Mouse (Mus musculus) hindbrain, postnatal 0 days (tissue): ENCODE data around the gene Gm26897. TPM values are rescaled to one million over a fixed set of nuclear protein-coding genes. Genes with fewer than 3 reads are reported as not detected.

ENCODE experiments used
- ATAC-seq: fragments of 200-750 bp; cut with Nextera tagmentation; 2 replicates; pipeline ENCODE4 v1.8.0; 2017; ENCODE audit warnings: mild to moderate bottlenecking, moderate TSS enrichment, moderate library complexity
- DNase-seq: peaks from one replicate; pipeline ENCODE4 v3.0.0-alpha.2; 2015; ENCODE audit warnings: low spot score
- H3K27ac ChIP-seq: fragments of 300-500 bp; sonication (generic); 2 replicates; pipeline ENCODE4 v1.5.1; 2014; ENCODE audit warnings: mild to moderate bottlenecking
- H3K27me3 ChIP-seq: fragments of 300-500 bp; sonication (generic); 2 replicates; pipeline ENCODE4 v1.6.1; 2014; ENCODE audit warnings: low read length, mixed read lengths; ENCODE audit not compliant: insufficient read depth
- H3K36me3 ChIP-seq: fragments of 300-500 bp; sonication (generic); 2 replicates; pipeline ENCODE4 v1.6.1; 2014; ENCODE audit warnings: low read length, mixed read lengths; ENCODE audit not compliant: insufficient read depth
- H3K4me1 ChIP-seq: fragments of 300-500 bp; sonication (generic); 2 replicates; pipeline ENCODE4 v1.6.1; 2014; ENCODE audit warnings: antibody characterized with exemption, low read length, mixed read lengths; ENCODE audit not compliant: insufficient read depth
- H3K4me2 ChIP-seq: fragments of 300-500 bp; sonication (generic); 2 replicates; pipeline ENCODE4 v1.6.1; 2014; ENCODE audit warnings: low read depth, mild to moderate bottlenecking, low read length, moderate library complexity, mixed read lengths
- H3K4me3 ChIP-seq: fragments of 300-500 bp; sonication (generic); 2 replicates; pipeline ENCODE4 v1.5.1; 2014; ENCODE audit warnings: low read length
- H3K9ac ChIP-seq: fragments of 300-500 bp; sonication (generic); replicated peaks from 2 replicates; pipeline ENCODE4 v1.6.1; 2014; ENCODE audit warnings: mild to moderate bottlenecking, low read length, moderate library complexity, mixed read lengths
- H3K9me3 ChIP-seq: fragments of 300-500 bp; sonication (generic); 2 replicates; pipeline ENCODE4 v1.6.1; 2016; ENCODE audit warnings: low read length, mixed read lengths
- CTCF ChIP-seq: IDR thresholded peaks from 2 replicates; pipeline ENCODE4 v1.5.1; 2016; ENCODE audit warnings: antibody characterized with exemption, control low read depth, low read depth
- WGBS: fragments of 180-500 bp; shearing (Covaris S2); extraction: QIAGEN DNeasy Blood & Tissue Kit; methylation state at CpG from one replicate; pipeline ENCODE4 v1.1.7; 2014; 5-methylcytosine and 5-hydroxymethylcytosine counted together
- polyA plus RNA-seq: library from polyadenylated mRNA; unstranded; fragments of >200 nt; fragmentation: Nextera tagmentation; extraction: Ambion mirVana; gene quantifications from 2 replicates; pipeline ENCODE4 v1.2.1, GENCODE M21; 2015
- total RNA-seq: library from RNA; depleted of rRNA; stranded (reverse); fragments of >200 nt; gene quantifications from 2 replicates; pipeline ENCODE4 v1.2.3, GENCODE M21; 2014

Gm26897 gene
- total and polyA plus RNA-seq, 2 experiments from 2014 or later = not detected

DNA sequence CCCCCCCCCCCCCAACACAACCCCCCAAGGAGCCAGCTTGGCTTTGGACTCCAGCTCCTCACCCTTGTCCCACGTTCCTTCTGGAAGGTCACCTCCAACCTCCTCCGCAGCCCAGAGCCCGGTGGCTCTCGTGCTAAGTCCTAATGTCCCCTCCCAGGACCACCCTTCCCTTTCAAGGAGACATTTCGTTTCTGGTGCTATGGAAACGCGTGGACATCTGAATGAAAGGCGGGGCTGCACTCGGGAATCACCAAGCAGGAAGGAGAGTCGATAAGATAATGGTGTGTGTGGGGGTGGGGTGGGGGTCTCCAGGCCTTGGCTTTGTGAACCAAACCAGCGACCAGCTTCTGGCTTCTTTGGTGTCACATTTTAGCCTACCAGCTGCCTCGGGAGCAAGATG, 27.9 kb downstream of the Gm26897 start:
- Histone ChIP-seq H3K9ac (peak overlapping the region; percentile 38), H3K4me2 (peak overlapping the region; percentile 62), H3K27ac (peak overlapping the region; percentile 76), H3K4me1 (peaks cover 13% of the 10 kb centered on the region), H3K36me3 (no peaks in the 10 kb centered on the region), H3K27me3 (no peaks in the 10 kb centered on the region), H3K9me3 (no peaks in the 10 kb centered on the region), H3K4me3 (peak overlapping the region; percentile 32)
- TF ChIP-seq CTCF = no peak
- DNase-seq (peak; percentile 67), ATAC-seq (peak; percentile 56)
- 0% methylated on average over 12 of the region's 12 CpGs for WGBS

DNA sequence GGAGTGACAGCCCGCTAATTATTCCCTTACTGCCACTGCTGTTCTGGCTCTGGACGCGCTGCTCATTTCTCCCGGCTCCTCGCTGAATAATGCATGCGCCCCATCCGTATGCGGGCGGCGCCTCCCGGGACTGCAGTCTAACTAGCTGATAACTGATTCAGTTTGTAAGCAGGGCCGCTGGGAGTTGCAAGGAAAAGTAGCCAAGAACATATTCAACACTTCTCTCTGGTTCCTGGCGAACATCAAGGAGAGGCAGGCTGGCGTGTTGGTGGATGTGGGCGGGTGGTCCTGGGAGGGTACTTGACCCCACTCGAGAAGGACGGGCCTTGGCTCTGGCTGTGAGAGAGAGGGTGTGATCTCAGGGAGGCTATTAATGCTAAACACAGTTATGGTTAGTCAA, 28.4 kb downstream of the Gm26897 start:
- WGBS = 4% methylated on average over 17 of the region's 17 CpGs
- Histone ChIP-seq H3K36me3 (no peaks in the 10 kb centered on the region), H3K9ac (peak overlapping the region; percentile 38; the same call in 1 of the 2 replicates), H3K9me3 (no peaks in the 10 kb centered on the region), H3K4me2 (peak overlapping the region; percentile 62), H3K27me3 (no peaks in the 10 kb centered on the region), H3K4me3 (peak overlapping the region; percentile 32; the same call in 1 of the 2 replicates), H3K4me1 (peaks cover 13% of the 10 kb centered on the region), H3K27ac (peak overlapping the region; percentile 76; the same call in 1 of the 2 replicates)
- TF ChIP-seq CTCF = peak; percentile 53
- peak; percentile 88 for DNase-seq
- ATAC-seq = peak; percentile 78

DNA sequence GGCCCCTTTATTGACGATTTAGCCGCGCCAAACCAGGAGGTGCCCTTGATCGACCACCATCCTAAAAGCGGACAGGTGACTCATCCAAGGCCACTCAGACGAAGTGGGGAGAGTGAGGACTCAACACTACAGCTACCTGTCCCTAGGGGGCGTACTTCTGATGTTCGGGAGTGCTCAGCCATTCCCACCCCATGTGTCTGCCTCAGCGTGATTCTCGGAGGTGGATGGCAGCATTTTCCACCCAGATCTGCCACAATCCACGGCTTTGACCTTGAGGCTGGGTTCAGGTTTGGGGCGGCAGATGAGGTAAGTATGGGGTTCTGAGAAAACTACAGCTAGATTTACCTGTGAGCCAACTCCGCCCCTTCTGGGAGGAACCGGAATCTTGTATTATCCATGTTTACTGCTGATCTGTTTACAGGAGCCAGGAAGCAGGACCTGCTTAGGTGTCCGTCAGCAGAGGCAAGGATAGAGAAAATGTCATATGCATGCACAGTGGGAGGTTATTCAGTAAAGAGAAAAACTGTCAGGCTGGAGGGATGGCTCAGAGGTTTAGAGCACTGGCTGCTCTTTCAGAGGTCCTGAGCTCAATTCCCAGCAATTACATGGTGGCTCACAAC, 32.1 kb downstream of the Gm26897 start:
- Histone ChIP-seq H3K9me3 (no peaks in the 10 kb centered on the region), H3K36me3 (no peaks in the 10 kb centered on the region), H3K4me3 (no peak overlapping the region), H3K4me1 (peaks cover 18% of the 10 kb centered on the region), H3K27ac (no peak overlapping the region), H3K9ac (no peak overlapping the region), H3K4me2 (no peak overlapping the region), H3K27me3 (no peaks in the 10 kb centered on the region)
- 77% methylated on average over 15 of the region's 15 CpGs for WGBS
- ATAC-seq = no peak
- DNase-seq = no peak
- no peak for TF ChIP-seq CTCF

DNA sequence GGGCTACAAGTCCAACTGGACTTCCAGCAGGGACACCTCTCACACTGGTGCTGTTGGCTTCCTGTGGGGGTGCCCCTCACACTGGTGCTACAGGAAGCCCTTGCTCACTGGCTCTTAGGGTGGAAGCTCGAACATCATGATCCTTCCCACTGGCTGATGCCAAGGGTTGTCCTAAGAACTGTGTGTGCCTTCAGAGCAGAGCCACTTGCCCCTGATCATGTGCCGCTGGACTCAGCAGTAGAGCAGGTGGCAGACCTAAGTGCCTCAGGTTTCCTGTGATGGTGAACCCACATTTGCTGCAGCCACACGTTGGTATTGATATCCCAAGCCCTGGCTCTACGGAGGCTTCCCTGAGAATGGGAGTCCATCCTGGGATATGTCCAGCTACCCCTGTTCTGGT, 33.0 kb downstream of the Gm26897 start:
- no peak for ATAC-seq

DNA sequence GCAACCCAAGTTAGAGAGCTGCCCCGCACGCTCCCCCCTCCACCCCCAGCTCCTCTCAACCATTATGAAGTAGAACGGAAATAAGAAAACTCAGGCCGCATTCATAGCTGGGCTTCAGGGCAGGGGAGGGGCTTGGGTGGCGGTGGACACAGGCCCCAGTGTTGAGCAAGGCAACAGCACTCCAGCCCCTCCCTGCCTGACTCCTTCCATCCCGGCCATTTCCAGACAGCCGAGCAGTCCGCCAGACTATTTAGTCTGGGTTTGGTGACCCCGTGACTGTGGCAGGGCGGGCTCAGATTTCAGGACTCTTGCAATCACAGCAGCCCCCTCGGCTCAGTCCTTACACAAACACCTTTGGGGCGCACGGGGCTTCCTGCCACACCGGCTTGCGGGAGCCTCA, 36.5 kb downstream of the Gm26897 start:
- no peaks in the 10 kb centered on the region for H3K27me3 ChIP-seq
- no peaks in the 10 kb centered on the region for H3K36me3 ChIP-seq
- no peak overlapping the region for H3K9ac ChIP-seq
- H3K4me3 ChIP-seq = no peak overlapping the region
- peak; percentile 90 for ATAC-seq
- H3K27ac ChIP-seq = no peak overlapping the region
- H3K4me1 ChIP-seq = 0 out of 2 replicates have a peak, but pooled peaks cover 4% of the 10 kb centered on the region
- WGBS = 14% methylated on average over 15 of the region's 15 CpGs
- peak overlapping the region; percentile 32 for H3K4me2 ChIP-seq
- no peaks in the 10 kb centered on the region for H3K9me3 ChIP-seq
- peak; percentile 51 for DNase-seq
- no peak for TF ChIP-seq CTCF

More for the DNA sequence above, 33.0 kb downstream of the Gm26897 start:
- no peaks in the 10 kb centered on the region for H3K36me3 ChIP-seq
- H3K4me3 ChIP-seq = no peak overlapping the region
- DNase-seq = no peak
- H3K9me3 ChIP-seq = no peaks in the 10 kb centered on the region
- WGBS = 89% methylated on average over 4 of the region's 4 CpGs
- H3K9ac ChIP-seq = no peak overlapping the region
- TF ChIP-seq CTCF = no peak
- H3K4me1 ChIP-seq = 0 out of 2 replicates have a peak, but pooled peaks cover 13% of the 10 kb centered on the region
- no peak overlapping the region for H3K27ac ChIP-seq
- no peaks in the 10 kb centered on the region for H3K27me3 ChIP-seq
- no peak overlapping the region for H3K4me2 ChIP-seq

DNA sequence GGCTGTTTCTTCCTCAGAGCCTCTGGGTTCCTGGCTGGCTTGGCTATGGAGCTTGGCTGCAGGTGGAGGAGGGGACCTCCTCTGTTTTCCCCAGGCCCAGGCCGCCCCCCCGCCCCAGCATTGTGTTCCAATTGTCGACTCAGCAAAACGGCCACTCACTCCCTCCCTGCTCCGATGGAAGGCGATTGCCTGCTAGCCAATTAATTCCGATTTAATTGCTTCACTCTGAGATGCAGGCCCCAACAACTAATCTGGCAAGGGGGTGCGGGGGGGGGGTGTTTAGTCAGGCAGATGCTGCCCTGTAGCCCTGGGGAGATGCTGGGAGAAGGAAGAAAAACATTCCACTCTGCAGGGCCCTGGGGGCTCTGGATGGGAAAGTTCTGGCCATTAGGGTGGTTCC, 38.4 kb downstream of the Gm26897 start:
- ATAC-seq (no peak), DNase-seq (peak; percentile 43)
- no peak overlapping the region for H3K9ac ChIP-seq
- H3K4me3 ChIP-seq = no peak overlapping the region
- no peaks in the 10 kb centered on the region for H3K9me3 ChIP-seq
- H3K4me1 ChIP-seq = 0 out of 2 replicates have a peak, but pooled peaks cover 4% of the 10 kb centered on the region
- 8% methylated on average over 8 of the region's 8 CpGs for WGBS
- no peak overlapping the region for H3K27ac ChIP-seq
- no peaks in the 10 kb centered on the region for H3K36me3 ChIP-seq
- no peak for TF ChIP-seq CTCF
- no peak overlapping the region for H3K4me2 ChIP-seq
- H3K27me3 ChIP-seq = no peaks in the 10 kb centered on the region
